Mouse (Mus musculus): ENCODE measurements at regions not wholly inside any gene's neighbourhood (a gene's known extent, or its start where the extent isn't known, plus 50 kb on each side); places are given as distances from the start of the nearest gene placed in this dataset.

- DNase-seq (ENCODE audit: extremely low read depth, insufficient read length, low spot score): peak; percentile 85
Measured at GRCm38 (mm10) chr17:7680658-7681057, 146.4 kb downstream of the Fndc1 start.

- DNase-seq (ENCODE audit: extremely low read depth, insufficient read length, low spot score): no peak
Measured at GRCm38 (mm10) chr17:7679786-7680185, 147.3 kb downstream of the Fndc1 start.

- DNase-seq (ENCODE audit: extremely low read depth, insufficient read length, low spot score): no peak
Measured at GRCm38 (mm10) chr17:7678898-7679297, 148.2 kb downstream of the Fndc1 start.

GRCm38 (mm10) chr17:7677796-7678195, 149.3 kb downstream of the Fndc1 start:
- DNase-seq (ENCODE audit: extremely low read depth, insufficient read length, low spot score): no peak

- DNase-seq (ENCODE audit: extremely low read depth, insufficient read length, low spot score): no peak
Measured at GRCm38 (mm10) chr17:7677301-7677700, 149.8 kb downstream of the Fndc1 start.

- no peak for DNase-seq (ENCODE audit: extremely low read depth, insufficient read length, low spot score)
Measured at GRCm38 (mm10) chr17:7676776-7677175, 150.3 kb downstream of the Fndc1 start.

- DNase-seq (ENCODE audit: extremely low read depth, insufficient read length, low spot score): no peak
Measured at GRCm38 (mm10) chr17:7674511-7674910, 152.6 kb downstream of the Fndc1 start.

- DNase-seq (ENCODE audit: extremely low read depth, insufficient read length, low spot score): no peak
Measured at GRCm38 (mm10) chr17:7667826-7668225, 159.3 kb downstream of the Fndc1 start.

- DNase-seq (ENCODE audit: extremely low read depth, insufficient read length, low spot score): no peak
Measured at GRCm38 (mm10) chr17:7666781-7667398, 160.2 kb downstream of the Fndc1 start.

- DNase-seq (ENCODE audit: extremely low read depth, insufficient read length, low spot score): no peak
Measured at GRCm38 (mm10) chr17:7666207-7666606, 160.9 kb downstream of the Fndc1 start.

- DNase-seq (ENCODE audit: extremely low read depth, insufficient read length, low spot score): no peak
Measured at GRCm38 (mm10) chr17:7665686-7666085, 161.4 kb downstream of the Fndc1 start.

- DNase-seq (ENCODE audit: extremely low read depth, insufficient read length, low spot score): peak; percentile 84
Measured at GRCm38 (mm10) chr17:7663896-7664880, 162.9 kb downstream of the Fndc1 start.

GRCm38 (mm10) chr17:7656503-7656902, 170.6 kb downstream of the Fndc1 start:
- no peak for DNase-seq (ENCODE audit: extremely low read depth, insufficient read length, low spot score)

- DNase-seq (ENCODE audit: extremely low read depth, insufficient read length, low spot score): no peak
Measured at GRCm38 (mm10) chr17:7655966-7656365, 171.1 kb downstream of the Fndc1 start.

GRCm38 (mm10) chr17:7654064-7654564, 173.0 kb downstream of the Fndc1 start:
- no peak for DNase-seq (ENCODE audit: extremely low read depth, insufficient read length, low spot score)

- DNase-seq (ENCODE audit: extremely low read depth, insufficient read length, low spot score): no peak
Measured at GRCm38 (mm10) chr17:7652037-7652436, 175.1 kb downstream of the Fndc1 start.

GRCm38 (mm10) chr17:7650417-7650816, 176.7 kb downstream of the Fndc1 start:
- no peak for DNase-seq (ENCODE audit: extremely low read depth, insufficient read length, low spot score)

GRCm38 (mm10) chr17:7644857-7645481, 182.1 kb downstream of the Fndc1 start:
- no peak for DNase-seq (ENCODE audit: extremely low read depth, insufficient read length, low spot score)

GRCm38 (mm10) chr17:7643640-7644039, 183.5 kb downstream of the Fndc1 start:
- DNase-seq (ENCODE audit: extremely low read depth, insufficient read length, low spot score): no peak

GRCm38 (mm10) chr17:7642442-7642887, 184.6 kb downstream of the Fndc1 start:
- no peak for DNase-seq (ENCODE audit: extremely low read depth, insufficient read length, low spot score)

GRCm38 (mm10) chr17:7634291-7634664, 192.8 kb downstream of the Fndc1 start:
- no peak for DNase-seq (ENCODE audit: extremely low read depth, insufficient read length, low spot score)

All from 3134 (cell line).